Mouse (Mus musculus) limb, embryonic 14.5 days (tissue): Measurements from ENCODE around the gene Vps50. TPM values are rescaled to one million over a fixed set of nuclear protein-coding genes. Genes with fewer than 3 reads are reported as not detected.

Source experiments
- ATAC-seq: fragments of 200-750 bp; cut with Nextera tagmentation; 2 replicates; pipeline ENCODE4 v1.8.0; 2017; ENCODE audit warnings: low read depth, moderate number of reproducible peaks, moderate TSS enrichment; ENCODE audit not compliant: low FRiP score
- DNase-seq: peaks from one replicate; pipeline ENCODE4 v3.0.0-alpha.2; 2015; ENCODE audit warnings: low spot score
- H3K27ac ChIP-seq: fragments of 300-500 bp; sonication (generic); replicated peaks from 2 replicates; pipeline ENCODE4 v1.5.1; 2014; ENCODE audit warnings: low read depth, mild to moderate bottlenecking, low read length, moderate library complexity, mixed read lengths
- H3K27me3 ChIP-seq: fragments of 300-500 bp; sonication (generic); 2 replicates; pipeline ENCODE4 v1.6.1; 2014; ENCODE audit warnings: low read length, mixed read lengths; ENCODE audit not compliant: control insufficient read depth, insufficient read depth
- H3K36me3 ChIP-seq: fragments of 300-500 bp; sonication (generic); 2 replicates; pipeline ENCODE4 v1.6.1; 2014; ENCODE audit warnings: mild to moderate bottlenecking, low read length, moderate library complexity, mixed read lengths; ENCODE audit not compliant: control insufficient read depth, insufficient read depth
- H3K4me1 ChIP-seq: fragments of 300-500 bp; sonication (generic); 2 replicates; pipeline ENCODE4 v1.6.1; 2014; ENCODE audit warnings: antibody characterized with exemption, low read length, mixed read lengths; ENCODE audit not compliant: control insufficient read depth, insufficient read depth
- H3K4me2 ChIP-seq: fragments of 300-500 bp; sonication (generic); replicated peaks from 2 replicates; pipeline ENCODE4 v1.6.1; 2014; ENCODE audit warnings: low read depth, mild to moderate bottlenecking, low read length, moderate library complexity; ENCODE audit not compliant: severe bottlenecking
- H3K4me3 ChIP-seq: fragments of 300-500 bp; sonication (generic); replicated peaks from 2 replicates; pipeline ENCODE4 v1.5.1; 2014; ENCODE audit warnings: low read length
- H3K9ac ChIP-seq: fragments of 300-500 bp; sonication (generic); 2 replicates; pipeline ENCODE4 v1.6.1; 2014; ENCODE audit warnings: mild to moderate bottlenecking, low read depth, low read length, moderate library complexity; ENCODE audit not compliant: severe bottlenecking
- H3K9me3 ChIP-seq: fragments of 300-500 bp; sonication (generic); 2 replicates; pipeline ENCODE4 v1.6.1; 2016; ENCODE audit warnings: low read length; ENCODE audit not compliant: control insufficient read depth
- POLR2A ChIP-seq: fragments of 200-500 bp; IDR thresholded peaks from 2 replicates; pipeline ENCODE4 v1.8.0; 2012; ENCODE audit warnings: inconsistent platforms, mild to moderate bottlenecking, moderate library complexity, borderline replicate concordance; ENCODE audit not compliant: insufficient read depth, insufficient read length; ENCODE audit errors: extremely low read depth
- WGBS: fragments of 180-500 bp; shearing (Covaris S2); extraction: QIAGEN DNeasy Blood & Tissue Kit; methylation state at CpG from one replicate; pipeline ENCODE4 v1.1.7; 2014; 5-methylcytosine and 5-hydroxymethylcytosine counted together
- polyA plus RNA-seq, 2 experiments: library from polyadenylated mRNA; depleted of rRNA in 1 of 2; stranded (reverse) in 1 of 2; unstranded in 1 of 2; fragments of >200 nt; fragmentation: Nextera tagmentation in 1 of 2; extraction: Ambion mirVana in 1 of 2; gene quantifications; 2 replicates each; pipeline versions ENCODE4 v1.2.1 to v1.2.3; 2012 to 2014

The Vps50 gene
- polyA plus RNA-seq, 2 experiments: 15.5 to 27.9 TPM

DNA sequence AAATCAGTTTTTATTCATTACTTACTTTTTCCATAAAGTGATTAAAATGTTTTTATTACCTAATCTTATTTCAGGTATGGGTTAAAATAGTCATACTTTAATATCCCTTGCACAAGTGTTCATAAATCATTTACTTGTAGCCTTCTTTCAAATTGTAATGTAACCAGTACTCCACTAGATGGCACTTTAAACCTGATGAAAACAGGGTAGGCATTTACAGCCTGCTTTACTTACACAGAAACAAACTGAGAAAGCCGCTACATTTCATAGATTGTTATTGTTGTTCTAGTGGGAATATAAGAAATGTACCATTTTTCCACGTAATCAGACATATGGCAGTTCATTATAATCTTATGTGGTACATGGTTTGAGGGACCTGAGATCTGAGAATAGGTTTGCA, 11.6 kb downstream of the Vps50 start:
- H3K27me3 ChIP-seq: no peaks in the 10 kb centered on the region
- H3K36me3 ChIP-seq: no peaks in the 10 kb centered on the region
- ATAC-seq: peak; percentile 48; the same call in 1 of the 2 replicates
- no peak overlapping the region for H3K9ac ChIP-seq
- no peak overlapping the region for H3K4me3 ChIP-seq
- no peaks in the 10 kb centered on the region for H3K9me3 ChIP-seq
- H3K27ac ChIP-seq: no peak overlapping the region
- H3K4me2 ChIP-seq: no peak overlapping the region
- peak; percentile 81 for DNase-seq
- H3K4me1 ChIP-seq: 0 out of 2 replicates have a peak, but pooled peaks cover 2% of the 10 kb centered on the region
- WGBS: 21% methylated on average over 2 of the region's 2 CpGs
- no peak for TF ChIP-seq POLR2A

DNA sequence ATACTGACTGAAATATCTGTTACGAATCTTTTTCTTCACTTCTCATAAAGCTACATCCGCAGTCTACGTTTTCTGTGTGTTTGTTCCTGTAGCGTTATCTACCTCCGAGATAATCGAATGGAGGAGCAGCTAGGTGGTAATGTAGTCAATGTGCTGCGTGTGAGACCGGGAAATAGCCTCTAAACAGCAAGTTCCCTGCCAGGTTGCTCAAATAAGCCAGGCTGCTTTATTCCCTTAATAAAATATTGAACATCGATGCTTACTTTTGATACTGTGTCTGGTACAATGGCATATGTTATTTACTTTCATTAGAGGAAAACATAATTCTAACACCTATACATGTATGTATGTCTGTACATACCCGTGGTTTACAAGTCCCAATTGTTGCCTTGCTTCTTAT, 12.9 kb downstream of the Vps50 start:
- Histone ChIP-seq H3K4me3 (no peak overlapping the region), H3K9me3 (no peaks in the 10 kb centered on the region), H3K27ac (no peak overlapping the region), H3K4me1 (0 out of 2 replicates have a peak, but pooled peaks cover 2% of the 10 kb centered on the region), H3K36me3 (no peaks in the 10 kb centered on the region), H3K27me3 (no peaks in the 10 kb centered on the region), H3K9ac (no peak overlapping the region), H3K4me2 (no peak overlapping the region)
- no peak for ATAC-seq
- no peak for TF ChIP-seq POLR2A
- no peak for DNase-seq
- 67% methylated on average over 10 of the region's 10 CpGs for WGBS

DNA sequence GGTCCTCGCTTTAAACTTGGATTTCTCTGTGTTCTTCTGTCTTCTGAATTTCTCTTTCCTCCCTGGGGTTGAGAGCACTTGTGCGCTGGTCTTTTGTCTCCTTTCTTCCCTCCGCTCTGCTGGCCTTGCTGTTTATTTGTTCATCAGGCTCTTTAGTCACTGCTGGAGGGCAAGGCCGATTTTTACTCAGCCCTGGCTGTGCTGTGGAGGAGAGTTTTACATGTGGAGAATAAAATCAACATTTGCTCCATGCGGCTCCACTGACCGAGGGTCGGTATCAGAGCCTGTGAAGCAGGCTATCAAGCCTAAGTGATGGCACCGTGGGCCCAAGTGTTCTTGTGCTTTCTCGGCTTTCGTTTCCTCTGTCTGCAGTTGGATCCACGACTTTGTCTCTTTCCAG, 13.4 kb downstream of the Vps50 start:
- Histone ChIP-seq H3K4me2 (no peak overlapping the region), H3K36me3 (no peaks in the 10 kb centered on the region), H3K4me3 (no peak overlapping the region), H3K9me3 (no peaks in the 10 kb centered on the region), H3K27ac (no peak overlapping the region), H3K9ac (no peak overlapping the region), H3K27me3 (no peaks in the 10 kb centered on the region), H3K4me1 (0 out of 2 replicates have a peak, but pooled peaks cover 2% of the 10 kb centered on the region)
- ATAC-seq (no peak), DNase-seq (no peak)
- no peak for TF ChIP-seq POLR2A
- 49% methylated on average over 11 of the region's 11 CpGs for WGBS

DNA sequence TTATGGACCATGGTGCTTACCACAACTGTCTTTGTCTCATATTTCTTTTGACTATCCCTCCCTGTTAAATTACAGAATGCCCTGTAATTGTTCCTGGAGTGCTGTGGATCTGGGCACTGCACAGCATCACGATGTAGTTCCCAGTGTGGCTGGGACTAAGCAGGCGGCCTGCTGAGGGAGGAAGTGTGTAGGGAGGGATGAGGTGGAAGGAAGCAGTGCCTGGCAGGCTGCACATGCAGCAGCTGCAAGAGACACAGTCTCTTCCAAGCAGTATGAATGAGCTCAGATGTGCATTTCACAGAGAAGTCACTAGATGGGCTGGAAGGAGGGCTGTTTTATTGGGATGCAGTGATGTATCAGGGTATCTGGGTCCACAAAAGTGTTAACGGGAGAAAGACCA, 14.4 kb downstream of the Vps50 start:
- Histone ChIP-seq H3K9me3 (no peaks in the 10 kb centered on the region), H3K27me3 (no peaks in the 10 kb centered on the region), H3K9ac (no peak overlapping the region), H3K27ac (no peak overlapping the region), H3K36me3 (no peaks in the 10 kb centered on the region), H3K4me2 (no peak overlapping the region), H3K4me3 (no peak overlapping the region), H3K4me1 (0 out of 2 replicates have a peak, but pooled peaks cover 2% of the 10 kb centered on the region)
- ATAC-seq (0 out of 2 replicates have a peak, but pooled peaks have one; percentile 41), DNase-seq (no peak)
- no peak for TF ChIP-seq POLR2A
- WGBS: 41% methylated on average over 3 of the region's 3 CpGs

DNA sequence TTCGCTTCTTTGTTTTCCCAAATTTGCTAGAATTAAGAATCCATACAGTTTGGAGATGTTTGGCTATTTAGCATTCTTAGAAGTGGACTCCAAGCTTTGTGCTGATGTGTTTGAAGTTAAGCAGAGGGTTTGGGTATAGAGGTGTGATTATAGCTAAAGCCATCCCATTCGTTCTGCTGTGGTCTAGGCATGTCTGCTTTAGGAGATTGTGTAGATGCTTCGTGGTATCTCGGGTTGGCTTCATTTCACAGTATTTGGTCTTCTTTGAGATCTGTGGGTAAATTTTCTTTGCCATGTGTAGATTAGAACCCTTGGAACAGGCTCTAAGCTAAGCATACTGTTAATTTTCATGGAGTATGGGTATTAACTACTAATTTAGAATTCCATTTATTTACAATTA, 30.0 kb downstream of the Vps50 start:
- TF ChIP-seq POLR2A: no peak
- Histone ChIP-seq H3K4me2 (no peak overlapping the region), H3K9me3 (no peaks in the 10 kb centered on the region), H3K36me3 (0 out of 2 replicates have a peak, but pooled peaks cover 2% of the 10 kb centered on the region), H3K4me1 (no peaks in the 10 kb centered on the region), H3K27ac (no peak overlapping the region), H3K27me3 (no peaks in the 10 kb centered on the region), H3K4me3 (no peak overlapping the region), H3K9ac (no peak overlapping the region)
- ATAC-seq (no peak), DNase-seq (no peak)
- 92% methylated on average over 4 of the region's 4 CpGs for WGBS

DNA sequence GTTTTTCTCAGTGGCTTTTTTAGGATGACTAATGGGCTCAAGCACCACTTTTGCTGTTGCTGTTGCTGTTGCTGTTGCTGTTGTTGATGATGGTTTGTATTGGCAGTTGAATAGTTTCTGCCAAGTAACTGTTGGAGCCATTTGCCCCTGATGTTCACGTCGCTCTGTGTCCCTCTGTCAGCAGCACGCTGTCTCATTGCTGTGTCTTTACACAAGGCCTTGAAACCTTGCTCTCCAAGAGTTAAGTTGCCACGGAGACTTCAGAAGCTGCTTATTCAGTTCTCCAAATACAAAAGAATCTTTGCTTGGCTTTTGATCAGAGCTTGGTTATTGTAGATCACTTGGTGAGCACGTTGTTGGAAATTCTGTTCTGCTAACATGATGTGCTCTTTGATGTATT, 33.3 kb downstream of the Vps50 start:
- DNase-seq: no peak
- no peak for ATAC-seq
- no peaks in the 10 kb centered on the region for H3K4me1 ChIP-seq
- H3K36me3 ChIP-seq: peaks cover 6% of the 10 kb centered on the region; the same call in 1 of the 2 replicates
- no peak overlapping the region for H3K4me3 ChIP-seq
- H3K4me2 ChIP-seq: no peak overlapping the region
- H3K9ac ChIP-seq: no peak overlapping the region
- no peak overlapping the region for H3K27ac ChIP-seq
- 73% methylated on average over 5 of the region's 5 CpGs for WGBS
- no peaks in the 10 kb centered on the region for H3K9me3 ChIP-seq
- no peaks in the 10 kb centered on the region for H3K27me3 ChIP-seq
- TF ChIP-seq POLR2A: no peak
